Mouse (Mus musculus) ES-Bruce4 (cell line): ENCODE measurements around the gene Csf2rb. TPM values are rescaled to one million over a fixed set of nuclear protein-coding genes. Genes with fewer than 3 reads are reported as not detected.

Experiments
- H3K27ac ChIP-seq: 2 replicates; pipeline ENCODE4 v1.5.1; 2012; ENCODE audit warnings: low read length, inconsistent platforms; ENCODE audit not compliant: insufficient read depth
- H3K27me3 ChIP-seq: 2 replicates; pipeline ENCODE4 v1.6.1; 2012; ENCODE audit warnings: mild to moderate bottlenecking, low read length, inconsistent platforms; ENCODE audit not compliant: control insufficient read depth, poor library complexity, insufficient read depth, severe bottlenecking
- H3K36me3 ChIP-seq: 2 replicates; pipeline ENCODE4 v1.6.1; 2012; ENCODE audit warnings: inconsistent platforms, mild to moderate bottlenecking, low read length, moderate library complexity; ENCODE audit not compliant: control insufficient read depth, poor library complexity, insufficient read depth, severe bottlenecking
- H3K4me1 ChIP-seq: one replicate; pipeline ENCODE4 v1.8.1; 2011; ENCODE audit warnings: low read length; ENCODE audit not compliant: control insufficient read depth, insufficient read depth
- H3K4me3 ChIP-seq: 2 replicates; pipeline ENCODE4 v1.5.1; 2011; ENCODE audit warnings: low read depth, mild to moderate bottlenecking, low read length
- H3K9ac ChIP-seq: 2 replicates; pipeline ENCODE4 v1.6.1; 2012; ENCODE audit warnings: low read depth, mild to moderate bottlenecking, inconsistent platforms; ENCODE audit not compliant: poor library complexity, severe bottlenecking
- H3K9me3 ChIP-seq: replicated peaks from 2 replicates; pipeline ENCODE4 v1.6.1; 2012; ENCODE audit warnings: mild to moderate bottlenecking, low read length, inconsistent platforms; ENCODE audit not compliant: control insufficient read depth, poor library complexity, insufficient read depth, severe bottlenecking
- CTCF ChIP-seq: IDR thresholded peaks from one replicate; pipeline ENCODE4 v1.8.1; 2011; ENCODE audit warnings: low read depth, low read length
- EP300 ChIP-seq: IDR thresholded peaks from 2 replicates; pipeline ENCODE4 v1.6.1; 2011; ENCODE audit warnings: low read depth, low read length; ENCODE audit not compliant: insufficient read depth
- POLR2A ChIP-seq: IDR thresholded peaks from one replicate; pipeline ENCODE4 v1.8.1; 2011; ENCODE audit warnings: low read length; ENCODE audit not compliant: insufficient read depth
- polyA plus RNA-seq: library from polyadenylated mRNA; stranded (reverse); fragments of >200 nt; gene quantifications from 2 replicates; pipeline ENCODE4 v1.2.4, GENCODE M21; 2011; ENCODE audit warnings: low read depth; ENCODE audit not compliant: missing spikeins, insufficient read depth, insufficient read length

Csf2rb gene
- polyA plus RNA-seq, 1 experiment, result 1.1 TPM

GRCm38 (mm10) chr15:78298558-78298957, 27.0 kb upstream of the Csf2rb start:
- H3K9ac ChIP-seq, result no peak overlapping the region
- no peaks in the 10 kb centered on the region for H3K27me3 ChIP-seq
- H3K27ac ChIP-seq, result no peak overlapping the region
- no peaks in the 10 kb centered on the region for H3K36me3 ChIP-seq
- TF ChIP-seq EP300 (no peak), CTCF (no peak), POLR2A (no peak)
- H3K4me1 ChIP-seq, result no peaks in the 10 kb centered on the region
- H3K4me3 ChIP-seq, result no peak overlapping the region
- H3K9me3 ChIP-seq, result no peaks in the 10 kb centered on the region

- Histone ChIP-seq H3K4me3 (no peak overlapping the region), H3K9me3 (no peaks in the 10 kb centered on the region), H3K27me3 (no peaks in the 10 kb centered on the region; the same call in 1 of the 2 replicates), H3K4me1 (no peaks in the 10 kb centered on the region), H3K36me3 (no peaks in the 10 kb centered on the region), H3K27ac (no peak overlapping the region), H3K9ac (no peak overlapping the region)
- TF ChIP-seq EP300, result no peak
- TF ChIP-seq POLR2A, result no peak
These were observed 25.9 kb upstream of the Csf2rb start for GRCm38 (mm10) chr15:78299641-78300040.

GRCm38 (mm10) chr15:78300773-78301172, 24.8 kb upstream of the Csf2rb start:
- no peaks in the 10 kb centered on the region for H3K4me1 ChIP-seq
- H3K27me3 ChIP-seq, result no peaks in the 10 kb centered on the region; the same call in 1 of the 2 replicates
- TF ChIP-seq EP300 (no peak), CTCF (no peak), POLR2A (no peak)
- H3K4me3 ChIP-seq, result no peak overlapping the region
- no peak overlapping the region for H3K27ac ChIP-seq
- no peak overlapping the region for H3K9ac ChIP-seq
- no peaks in the 10 kb centered on the region for H3K36me3 ChIP-seq
- H3K9me3 ChIP-seq, result no peaks in the 10 kb centered on the region

GRCm38 (mm10) chr15:78302718-78303117, 22.8 kb upstream of the Csf2rb start:
- Histone ChIP-seq H3K27me3 (no peaks in the 10 kb centered on the region; the same call in 1 of the 2 replicates), H3K4me3 (no peak overlapping the region), H3K27ac (no peak overlapping the region), H3K9me3 (no peaks in the 10 kb centered on the region), H3K36me3 (no peaks in the 10 kb centered on the region), H3K9ac (no peak overlapping the region), H3K4me1 (no peaks in the 10 kb centered on the region)
- TF ChIP-seq POLR2A (no peak), EP300 (no peak), CTCF (no peak)

- Histone ChIP-seq H3K27me3 (no peaks in the 10 kb centered on the region; the same call in 1 of the 2 replicates), H3K9ac (no peak overlapping the region), H3K4me3 (no peak overlapping the region), H3K9me3 (no peaks in the 10 kb centered on the region), H3K4me1 (no peaks in the 10 kb centered on the region), H3K27ac (no peak overlapping the region), H3K36me3 (no peaks in the 10 kb centered on the region)
- TF ChIP-seq CTCF (no peak), POLR2A (no peak), EP300 (no peak)
These were observed 21.8 kb upstream of the Csf2rb start for GRCm38 (mm10) chr15:78303665-78304233.

GRCm38 (mm10) chr15:78305341-78305933, 20.1 kb upstream of the Csf2rb start, which contains the start of gene Csf2rb2:
Gene Csf2rb2, minus strand, starts transcription at chr15:78305721.
- no peaks in the 10 kb centered on the region for H3K36me3 ChIP-seq
- no peaks in the 10 kb centered on the region for H3K4me1 ChIP-seq
- no peaks in the 10 kb centered on the region for H3K9me3 ChIP-seq
- TF ChIP-seq EP300 (no peak), POLR2A (no peak), CTCF (no peak)
- H3K27me3 ChIP-seq, result no peaks in the 10 kb centered on the region; the same call in 1 of the 2 replicates
- H3K27ac ChIP-seq, result no peak within 1 kb of the TSS
- no peak within 1 kb of the TSS for H3K4me3 ChIP-seq
- H3K9ac ChIP-seq, result no peak within 1 kb of the TSS
